Mouse (Mus musculus): ENCODE measurements around the gene Pcdh15. TPM values are rescaled to one million over a fixed set of nuclear protein-coding genes. Genes with fewer than 3 reads are reported as not detected.

Pcdh15 gene
- 1.1 and 1.3 TPM in 2 replicates for polyA plus RNA-seq (2014; fragmentation: Nextera tagmentation; extraction: Ambion mirVana)

DNA sequence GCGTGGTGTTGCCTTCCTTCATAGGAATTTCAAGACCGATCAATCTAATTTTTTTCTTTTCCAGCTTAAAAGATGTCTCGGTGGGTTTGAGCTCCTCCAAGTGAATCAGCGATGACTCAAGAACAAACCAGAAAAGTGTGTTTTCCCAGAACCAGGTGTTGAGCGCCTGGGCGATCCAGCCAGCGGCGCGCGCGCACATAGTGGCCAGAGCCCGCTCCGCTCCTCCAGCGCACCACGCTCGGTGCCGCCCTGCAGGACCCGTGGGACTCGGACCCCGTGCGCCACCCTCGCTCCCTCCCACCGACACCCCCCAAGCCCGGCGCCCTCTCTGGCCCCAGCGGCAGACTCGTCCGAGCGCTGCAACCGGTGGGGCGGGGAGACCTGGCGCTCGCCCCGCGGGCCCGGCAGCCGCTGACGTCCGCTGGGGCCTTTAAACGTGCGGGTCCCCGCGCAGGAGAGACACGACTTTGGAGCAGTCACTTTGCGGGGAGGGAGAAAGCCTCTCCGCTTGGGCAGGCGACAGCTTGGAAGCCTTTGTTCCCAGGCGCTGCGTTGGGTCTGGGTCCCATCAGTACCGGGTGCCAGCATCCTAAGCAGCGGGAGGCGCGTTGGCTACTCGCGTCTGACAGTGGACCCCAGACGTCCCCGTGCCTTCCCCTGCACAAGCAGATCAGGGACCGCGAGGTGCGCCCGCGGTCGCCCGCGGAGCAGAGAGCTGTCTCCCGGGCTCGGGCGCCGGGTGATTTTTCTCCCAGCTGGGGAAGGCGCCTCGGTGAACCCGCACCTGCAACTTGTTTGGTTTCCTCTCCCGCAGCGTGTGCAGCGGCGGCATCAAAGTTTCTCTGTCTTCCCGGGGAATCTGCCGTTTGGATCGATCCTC is at the start of gene Pcdh15:
Gene Pcdh15, plus strand, starts transcription at position 377 of the 880 bp plus-strand sequence.
- DNase-seq (ENCODE audit: low spot score) (peak; percentile 38), ATAC-seq (replicated peaks; ENCODE audit: low FRiP score) (0 out of 2 replicates have a peak, but pooled peaks have one; percentile 23)
- 2% methylated on average over 76 of the region's 79 CpGs for WGBS
- Histone ChIP-seq H3K27me3 (replicated peaks; ENCODE audit: control insufficient read depth, insufficient read depth, low read length) (peaks cover 49% of the 10 kb centered on the region), H3K36me3 (ENCODE audit: control insufficient read depth, insufficient read depth, low read length) (no peaks in the 10 kb centered on the region), H3K4me2 (peak within 1 kb of the TSS; percentile 68), H3K4me3 (ENCODE audit: low read depth, low read length) (peak within 1 kb of the TSS; percentile 47), H3K9ac (ENCODE audit: low read depth, low read length) (no peak within 1 kb of the TSS), H3K27ac (ENCODE audit: low read depth, low read length) (no peak within 1 kb of the TSS), H3K9me3 (ENCODE audit: control insufficient read depth, low read length) (no peaks in the 10 kb centered on the region), H3K4me1 (replicated peaks; ENCODE audit: control insufficient read depth, insufficient read depth, low read length) (no peaks in the 10 kb centered on the region)

DNA sequence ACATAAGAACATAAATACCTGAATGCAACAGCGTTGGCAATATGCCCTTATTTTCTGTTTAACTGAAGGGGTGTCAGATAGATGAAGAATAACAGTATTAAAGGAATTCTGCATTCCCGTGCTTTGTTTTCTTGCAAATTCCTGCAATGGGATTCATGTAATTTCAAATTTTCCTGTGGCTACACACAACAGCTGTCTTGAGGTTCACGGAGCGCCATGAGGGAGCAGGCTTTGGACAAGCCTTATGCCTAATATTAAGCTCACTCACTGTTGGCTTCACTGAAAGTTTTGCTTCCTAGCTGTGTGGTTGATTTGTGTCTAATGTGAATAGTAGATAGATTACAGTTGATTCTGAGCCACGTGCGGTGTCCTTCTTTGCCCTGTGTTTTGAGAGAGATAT is 47.1 kb upstream of the Pcdh15 start:
- Histone ChIP-seq H3K4me3 (ENCODE audit: low read depth, low read length) (no peak overlapping the region), H3K9me3 (ENCODE audit: control insufficient read depth, low read length) (no peaks in the 10 kb centered on the region), H3K27ac (ENCODE audit: low read depth, low read length) (no peak overlapping the region), H3K9ac (ENCODE audit: low read depth, low read length) (no peak overlapping the region), H3K36me3 (ENCODE audit: control insufficient read depth, insufficient read depth, low read length) (no peaks in the 10 kb centered on the region), H3K27me3 (replicated peaks; ENCODE audit: control insufficient read depth, insufficient read depth, low read length) (no peaks in the 10 kb centered on the region), H3K4me2 (no peak overlapping the region), H3K4me1 (replicated peaks; ENCODE audit: control insufficient read depth, insufficient read depth, low read length) (no peaks in the 10 kb centered on the region)
- no peak for DNase-seq (ENCODE audit: low spot score)
- whole genome bisulfite sequencing: 84% methylated on average over 6 of the region's 6 CpGs
- no peak for ATAC-seq (replicated peaks; ENCODE audit: low FRiP score)

DNA sequence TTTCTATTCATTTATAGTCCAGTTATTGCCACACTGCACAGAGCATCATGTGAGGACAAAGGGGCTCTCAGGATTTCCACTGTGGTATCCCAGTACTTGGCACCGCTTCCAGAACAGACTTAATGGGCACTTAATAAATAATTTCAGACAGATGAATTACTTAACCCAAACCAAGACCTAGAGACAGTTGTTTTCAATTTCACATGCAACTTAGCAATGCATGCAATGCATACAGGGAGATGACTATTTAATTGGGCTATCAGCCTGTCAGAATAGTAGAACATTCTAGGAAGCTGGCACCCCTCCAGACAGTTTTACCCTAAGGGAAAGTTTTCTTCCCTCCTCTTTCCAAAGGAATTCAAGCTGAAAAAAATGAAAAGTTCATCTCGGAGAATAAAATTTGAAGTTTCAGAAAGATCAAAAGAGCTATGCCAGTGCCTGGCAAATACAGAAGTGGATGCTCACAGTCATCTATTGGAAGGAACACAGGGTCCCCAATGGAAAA is 39.4 kb upstream of the Pcdh15 start:
- Histone ChIP-seq H3K9ac (ENCODE audit: low read depth, low read length) (no peak overlapping the region), H3K4me2 (no peak overlapping the region), H3K4me3 (ENCODE audit: low read depth, low read length) (no peak overlapping the region), H3K4me1 (replicated peaks; ENCODE audit: control insufficient read depth, insufficient read depth, low read length) (no peaks in the 10 kb centered on the region), H3K27ac (ENCODE audit: low read depth, low read length) (no peak overlapping the region), H3K36me3 (ENCODE audit: control insufficient read depth, insufficient read depth, low read length) (no peaks in the 10 kb centered on the region), H3K9me3 (ENCODE audit: control insufficient read depth, low read length) (no peaks in the 10 kb centered on the region), H3K27me3 (replicated peaks; ENCODE audit: control insufficient read depth, insufficient read depth, low read length) (no peaks in the 10 kb centered on the region)
- no peak for ATAC-seq (replicated peaks; ENCODE audit: low FRiP score)
- 94% methylated on average over 2 of the region's 2 CpGs for WGBS
- no peak for DNase-seq (ENCODE audit: low spot score)

DNA sequence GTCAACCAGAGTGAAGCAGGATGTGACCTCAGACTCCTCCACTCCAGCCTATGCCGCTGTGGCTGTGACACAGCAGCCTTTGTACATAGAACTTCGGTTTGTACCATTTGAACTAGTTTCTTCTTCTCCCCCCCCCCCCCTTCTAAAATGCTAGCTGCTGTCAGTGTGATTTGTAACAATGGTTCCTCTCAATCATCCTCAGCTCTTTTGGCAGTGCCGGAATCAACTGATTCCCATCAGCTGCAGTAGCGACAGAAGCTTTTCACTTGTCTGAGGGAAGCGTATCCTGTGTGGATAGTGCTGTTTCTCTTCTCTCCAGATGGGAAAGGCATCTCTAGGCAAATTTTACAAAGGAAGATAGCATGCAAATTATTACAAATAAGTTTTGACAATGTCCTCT is 12.4 kb upstream of the Pcdh15 start:
- 78% methylated on average over 5 of the region's 5 CpGs for WGBS

DNA sequence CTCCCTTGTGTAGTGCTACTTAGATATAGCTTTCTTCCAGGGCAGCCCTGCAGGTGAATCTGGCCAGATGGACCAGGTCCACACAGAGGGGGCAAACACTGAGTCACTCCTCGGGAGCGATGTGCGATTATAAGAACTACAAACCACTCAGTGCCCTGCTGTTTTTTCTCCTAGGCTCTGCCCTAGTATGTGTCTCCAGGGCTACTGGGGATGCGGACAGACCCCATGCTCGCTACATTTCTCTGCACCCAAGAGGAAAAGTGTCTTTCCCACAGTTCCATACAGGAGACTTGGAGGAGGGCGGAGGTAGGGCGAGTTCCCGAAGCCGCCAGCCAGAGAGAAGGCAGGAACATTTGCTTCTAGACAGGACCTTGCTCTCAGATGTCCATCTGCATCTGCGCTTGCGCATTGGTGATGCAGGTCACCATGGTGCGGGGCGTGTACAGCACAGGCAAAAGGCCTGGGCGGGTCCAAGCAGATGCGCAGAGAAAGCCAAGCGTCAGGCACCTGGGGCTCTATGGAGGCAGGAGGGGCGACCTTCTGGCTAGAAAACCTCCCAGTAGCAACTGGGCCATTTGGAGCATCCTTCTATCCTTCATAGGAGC is 2.5 kb upstream of the Pcdh15 start:
- no peak overlapping the region for H3K9ac ChIP-seq (ENCODE audit: low read depth, low read length)
- no peak overlapping the region for H3K27ac ChIP-seq (ENCODE audit: low read depth, low read length)
- H3K4me3 ChIP-seq (ENCODE audit: low read depth, low read length): peak overlapping the region; percentile 22; the same call in 1 of the 2 replicates
- 4% methylated on average over 17 of the region's 17 CpGs for WGBS
- ATAC-seq (replicated peaks; ENCODE audit: low FRiP score) (no peak), DNase-seq (ENCODE audit: low spot score) (no peak)
- peak overlapping the region; percentile 46 for H3K4me2 ChIP-seq
- H3K36me3 ChIP-seq (ENCODE audit: control insufficient read depth, insufficient read depth, low read length): no peaks in the 10 kb centered on the region
- no peaks in the 10 kb centered on the region for H3K9me3 ChIP-seq (ENCODE audit: control insufficient read depth, low read length)
- H3K27me3 ChIP-seq (replicated peaks; ENCODE audit: control insufficient read depth, insufficient read depth, low read length): peaks cover 46% of the 10 kb centered on the region
- no peaks in the 10 kb centered on the region for H3K4me1 ChIP-seq (replicated peaks; ENCODE audit: control insufficient read depth, insufficient read depth, low read length)

More for the DNA sequence above, 12.4 kb upstream of the Pcdh15 start:
- Histone ChIP-seq H3K27ac (ENCODE audit: low read depth, low read length) (no peak overlapping the region), H3K9me3 (ENCODE audit: control insufficient read depth, low read length) (no peaks in the 10 kb centered on the region), H3K4me3 (ENCODE audit: low read depth, low read length) (no peak overlapping the region), H3K36me3 (ENCODE audit: control insufficient read depth, insufficient read depth, low read length) (no peaks in the 10 kb centered on the region), H3K9ac (ENCODE audit: low read depth, low read length) (no peak overlapping the region), H3K4me2 (no peak overlapping the region), H3K4me1 (replicated peaks; ENCODE audit: control insufficient read depth, insufficient read depth, low read length) (no peaks in the 10 kb centered on the region), H3K27me3 (replicated peaks; ENCODE audit: control insufficient read depth, insufficient read depth, low read length) (no peaks in the 10 kb centered on the region)
- ATAC-seq (replicated peaks; ENCODE audit: low FRiP score): no peak
- no peak for DNase-seq (ENCODE audit: low spot score)

DNA sequence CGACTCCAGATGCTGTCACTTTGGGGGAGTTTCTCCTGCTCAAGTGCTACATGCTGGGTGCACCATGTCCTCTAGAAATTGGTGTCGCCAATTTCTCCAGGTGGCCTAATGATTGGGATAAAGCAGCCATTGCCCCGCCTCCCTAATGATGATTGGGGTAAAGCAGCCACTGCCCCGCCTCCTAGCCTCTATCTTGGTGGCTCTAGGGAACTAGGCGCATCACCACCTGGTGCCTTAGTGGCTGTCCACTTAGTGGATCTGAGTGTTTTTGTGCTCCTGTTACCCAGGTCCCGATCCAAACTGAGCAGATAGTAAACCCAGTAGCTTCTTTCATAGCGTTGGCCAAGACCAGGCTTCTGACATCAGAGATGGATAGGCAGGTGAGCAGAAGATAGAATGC is 2.0 kb upstream of the Pcdh15 start:
- H3K9ac ChIP-seq (ENCODE audit: low read depth, low read length): no peak overlapping the region
- 6% methylated on average over 7 of the region's 7 CpGs for WGBS
- H3K4me1 ChIP-seq (replicated peaks; ENCODE audit: control insufficient read depth, insufficient read depth, low read length): no peaks in the 10 kb centered on the region
- ATAC-seq (replicated peaks; ENCODE audit: low FRiP score) (no peak), DNase-seq (ENCODE audit: low spot score) (no peak)
- H3K4me2 ChIP-seq: peak overlapping the region; percentile 46
- peaks cover 49% of the 10 kb centered on the region for H3K27me3 ChIP-seq (replicated peaks; ENCODE audit: control insufficient read depth, insufficient read depth, low read length)
- no peak overlapping the region for H3K27ac ChIP-seq (ENCODE audit: low read depth, low read length)
- H3K4me3 ChIP-seq (ENCODE audit: low read depth, low read length): no peak overlapping the region
- H3K9me3 ChIP-seq (ENCODE audit: control insufficient read depth, low read length): no peaks in the 10 kb centered on the region
- no peaks in the 10 kb centered on the region for H3K36me3 ChIP-seq (ENCODE audit: control insufficient read depth, insufficient read depth, low read length)

DNA sequence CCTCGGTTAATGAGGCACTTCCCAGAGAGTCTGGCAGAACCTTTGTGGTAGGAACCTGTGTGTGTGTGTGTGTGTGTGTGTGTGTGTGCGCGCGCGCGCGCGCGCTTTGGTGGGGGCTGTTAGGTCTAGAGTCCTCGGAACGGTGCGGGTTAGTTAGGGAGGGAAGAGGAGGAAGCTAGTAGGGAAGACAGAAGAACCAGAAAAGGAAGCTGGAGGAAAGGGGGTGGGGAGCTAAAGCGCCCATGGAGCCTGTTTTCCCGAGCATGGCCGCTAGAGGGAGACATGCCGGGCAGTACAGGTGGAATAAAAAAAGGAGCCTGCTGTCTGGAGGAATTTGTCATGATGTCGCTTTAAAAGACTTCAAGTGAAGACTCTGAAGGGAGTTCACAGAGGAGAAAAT is 1.2 kb upstream of the Pcdh15 start:
- Histone ChIP-seq H3K36me3 (ENCODE audit: control insufficient read depth, insufficient read depth, low read length) (no peaks in the 10 kb centered on the region), H3K4me2 (no peak overlapping the region), H3K9ac (ENCODE audit: low read depth, low read length) (no peak overlapping the region), H3K27ac (ENCODE audit: low read depth, low read length) (no peak overlapping the region), H3K4me1 (replicated peaks; ENCODE audit: control insufficient read depth, insufficient read depth, low read length) (no peaks in the 10 kb centered on the region), H3K27me3 (replicated peaks; ENCODE audit: control insufficient read depth, insufficient read depth, low read length) (peaks cover 49% of the 10 kb centered on the region), H3K9me3 (ENCODE audit: control insufficient read depth, low read length) (no peaks in the 10 kb centered on the region), H3K4me3 (ENCODE audit: low read depth, low read length) (no peak overlapping the region)
- ATAC-seq (replicated peaks; ENCODE audit: low FRiP score): no peak
- peak; percentile 57 for DNase-seq (ENCODE audit: low spot score)
- WGBS: 1% methylated on average over 17 of the region's 17 CpGs

DNA sequence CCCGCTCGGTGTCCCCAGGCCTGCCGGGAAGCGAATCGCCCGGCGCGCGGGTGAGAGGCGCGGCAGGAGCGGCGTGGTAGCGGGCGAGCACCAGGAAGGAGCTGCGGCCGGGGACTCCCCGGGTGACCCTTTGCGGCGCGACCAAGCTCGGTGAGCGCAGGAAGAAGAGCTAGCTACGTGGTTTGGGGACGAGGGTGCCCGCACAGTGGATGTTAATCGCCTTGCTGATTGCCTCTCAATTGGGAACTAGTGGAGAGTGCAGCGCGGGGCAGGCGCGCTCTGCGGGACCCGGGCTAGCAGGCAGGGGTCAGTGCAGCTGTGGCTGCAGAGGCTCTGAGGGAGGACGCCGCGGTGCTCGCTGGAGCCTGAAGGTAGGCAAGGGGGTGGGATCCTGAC is 702 bp downstream of the Pcdh15 start:
- Histone ChIP-seq H3K4me2 (peak overlapping the region; percentile 68), H3K4me1 (replicated peaks; ENCODE audit: control insufficient read depth, insufficient read depth, low read length) (no peaks in the 10 kb centered on the region), H3K27ac (ENCODE audit: low read depth, low read length) (no peak overlapping the region), H3K9me3 (ENCODE audit: control insufficient read depth, low read length) (no peaks in the 10 kb centered on the region), H3K36me3 (ENCODE audit: control insufficient read depth, insufficient read depth, low read length) (no peaks in the 10 kb centered on the region), H3K27me3 (replicated peaks; ENCODE audit: control insufficient read depth, insufficient read depth, low read length) (peaks cover 49% of the 10 kb centered on the region), H3K4me3 (ENCODE audit: low read depth, low read length) (peak overlapping the region; percentile 47), H3K9ac (ENCODE audit: low read depth, low read length) (no peak overlapping the region)
- DNase-seq (ENCODE audit: low spot score) (peak; percentile 36), ATAC-seq (replicated peaks; ENCODE audit: low FRiP score) (no peak)
- WGBS: 1% methylated on average over 37 of the region's 37 CpGs

Measured in liver, embryonic 11.5 days (tissue).